Comparison of ENCODE assay signal across 22 mouse cellular contexts in genomic region chr17:15355072-15355471, GRCm38 (mm10).
"Had no signal": no experiment of that assay in that cellular context is flagged by ENCODE, and none has a peak within 500 bp of the region (broad histone marks: within the 10 kb centered on the region; RNA-seq: fewer than 3 reads in every experiment).

No protein-coding gene starts in this region.

- H3K27ac ChIP-seq: heart, adult 2 months; hindbrain, embryonic 10.5 days; hindbrain, embryonic 12.5 days; hindbrain, embryonic 14.5 days; intestine, embryonic 15.5 days; layer of hippocampus, adult 2 months; left cerebral cortex, adult 2 months; limb, embryonic 10.5 days; limb, embryonic 12.5 days had no signal

- ATAC-seq: hindbrain, embryonic 16.5 days; inflammation-experienced regulatory T-cells, adult 6 months; intestine, embryonic 15.5 days had no signal

- H3K36me3 ChIP-seq: heart, embryonic 12.5 days; hindbrain, embryonic 10.5 days; hindbrain, embryonic 12.5 days; intestine, embryonic 15.5 days; limb, embryonic 10.5 days; limb, embryonic 12.5 days had no signal

- H3K4me3 ChIP-seq: heart, adult 2 months; heart, embryonic 12.5 days; hindbrain, embryonic 10.5 days; hindbrain, embryonic 12.5 days; intestine, embryonic 15.5 days; layer of hippocampus, adult 2 months; left cerebral cortex, adult 2 months; limb, embryonic 10.5 days; limb, embryonic 12.5 days had no signal

- H3K27me3 ChIP-seq: hindbrain, embryonic 12.5 days; intestine, embryonic 15.5 days; limb, embryonic 12.5 days had no signal

- DNase-seq: gastrocnemius, postnatal 14 days; gastrocnemius, postnatal 36 days; heart, adult 2 months; heart, postnatal 10 days; heart, postnatal 4 days; kidney, adult 18-20 months; kidney, adult 8-10 months; kidney, postnatal 10 days; kidney, postnatal 25 days; kidney, postnatal 4 days; liver had no signal

- H3K9me3 ChIP-seq: heart, embryonic 12.5 days; hindbrain, embryonic 10.5 days; hindbrain, embryonic 12.5 days; intestine, embryonic 15.5 days; limb, embryonic 10.5 days; limb, embryonic 12.5 days had no signal

- H3K4me1 ChIP-seq: heart, embryonic 12.5 days; hindbrain, embryonic 12.5 days; limb, embryonic 10.5 days had no signal
